Mouse (Mus musculus) heart, adult 9 months (tissue): ENCODE results near the gene Spns3.
A peak's percentile ranks its signal among the peaks of the same experiment; 100 is the strongest.
"Not testable (repeated sequence)": the region's sequence is repeated elsewhere in the genome, so short reads cannot be mapped to it uniquely, and the experiment has no call there.

ENCODE experiments used
- DNase-seq, 2 experiments: peaks; one replicate each; pipeline ENCODE4 v3.0.0; 2022; ENCODE audit warnings: low spot score in 2 of 2

Gene Spns3

DNA sequence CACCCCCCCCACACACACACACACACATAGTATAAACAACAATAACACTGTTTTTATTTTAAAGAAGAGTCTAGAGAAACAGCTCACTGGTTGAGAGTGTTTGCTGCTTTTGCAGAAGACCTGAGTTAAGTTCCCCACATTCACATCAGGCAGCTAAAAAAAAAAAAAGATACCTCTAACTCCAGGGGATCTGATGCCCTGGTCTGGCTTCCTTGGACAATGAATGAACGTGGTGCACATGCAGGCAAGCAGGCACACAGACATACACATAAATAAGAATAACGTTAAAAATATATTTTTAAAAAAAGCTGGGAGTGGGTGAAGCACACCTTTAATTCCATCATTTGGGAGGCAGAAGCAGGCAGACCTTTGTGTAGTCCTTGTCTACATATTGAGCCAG is 6.6 kb upstream of the Spns3 start:
- no peak for DNase-seq

DNA sequence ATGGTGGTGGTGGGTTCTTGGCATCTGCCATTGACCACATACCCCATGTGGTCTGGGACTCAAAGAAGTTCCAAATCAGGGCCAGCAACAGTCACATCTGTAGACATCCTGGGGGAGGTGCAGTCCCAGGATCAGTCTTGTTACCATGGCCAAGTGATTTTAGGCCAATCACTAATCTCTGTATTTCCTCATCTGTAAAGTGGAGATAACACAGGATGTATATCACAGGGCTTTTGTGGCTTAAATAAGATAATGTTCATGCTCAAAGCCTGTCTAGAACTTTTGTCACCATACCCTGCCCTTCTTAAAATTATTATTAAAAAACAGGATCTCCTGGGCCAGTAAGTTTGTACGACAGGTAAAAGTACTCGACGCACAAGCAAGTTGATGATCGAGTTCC is 6.2 kb upstream of the Spns3 start:
- DNase-seq: no peak

DNA sequence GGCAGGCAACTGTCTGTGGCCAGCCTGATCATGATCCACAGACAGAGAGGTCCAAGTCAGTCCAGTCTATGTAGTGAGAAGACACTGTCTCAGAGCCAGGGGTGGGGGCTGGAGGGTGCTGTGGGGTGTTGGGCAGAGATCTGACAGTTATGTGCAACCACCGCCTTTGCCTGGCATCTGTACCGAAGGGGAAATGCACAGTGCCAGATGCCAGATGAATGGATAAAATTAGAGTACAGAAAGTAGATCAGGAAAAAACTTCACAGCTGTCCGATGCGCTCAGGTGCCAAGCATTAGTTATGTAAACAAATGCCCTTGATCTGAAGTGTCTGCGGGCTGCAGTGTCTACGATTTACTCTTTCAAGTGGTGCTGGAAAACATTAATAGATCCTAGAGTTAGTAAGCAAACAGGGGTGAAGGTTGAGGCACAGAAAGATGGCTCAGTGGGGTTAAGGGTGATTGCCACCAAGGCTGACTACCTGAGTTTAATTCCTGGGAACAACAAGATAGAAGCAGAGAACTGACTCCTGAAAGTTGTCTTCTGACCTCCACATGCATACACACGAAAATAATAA is 1.3 kb upstream of the Spns3 start:
- DNase-seq: no peak

DNA sequence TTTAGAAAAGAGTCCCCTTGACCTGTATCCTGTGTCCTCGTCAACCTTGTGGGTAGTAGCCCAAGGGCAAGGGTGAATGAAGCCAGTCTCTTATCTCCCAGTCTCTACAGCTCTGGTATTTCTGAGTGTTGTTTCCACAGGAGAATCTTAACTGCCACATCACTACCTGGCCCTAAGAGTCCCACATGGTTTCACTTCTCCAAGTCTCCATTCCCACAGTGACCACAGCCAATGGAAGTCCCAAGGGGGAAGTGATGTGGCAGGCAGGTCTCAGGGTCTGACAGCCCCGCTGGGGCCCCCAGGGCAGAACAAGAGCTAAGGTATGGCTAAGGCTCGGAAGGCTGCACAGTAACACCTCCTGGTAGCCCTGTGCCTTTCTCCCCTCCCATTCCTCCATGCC is 3.1 kb downstream of the Spns3 start:
- no peak for DNase-seq

DNA sequence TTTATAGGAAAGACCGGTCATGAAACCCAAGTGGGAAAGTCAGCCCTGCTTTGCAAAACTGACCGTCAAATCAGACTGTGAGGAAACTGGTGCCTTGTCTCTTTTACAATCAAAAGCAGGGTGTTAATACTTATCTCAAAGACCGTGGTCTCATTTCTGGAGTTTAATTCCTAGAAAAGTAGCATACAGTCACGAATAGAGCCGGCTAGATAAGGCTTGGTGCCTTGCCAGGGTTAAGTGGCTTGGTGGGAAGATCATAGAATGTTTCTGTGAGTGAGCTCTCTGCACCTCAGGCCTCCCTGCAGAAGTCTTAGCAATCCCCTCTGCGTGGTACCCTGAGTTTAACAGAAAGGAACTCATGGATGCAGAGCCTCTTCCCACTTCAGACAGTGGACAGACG is 5.6 kb downstream of the Spns3 start:
- DNase-seq: no peak

DNA sequence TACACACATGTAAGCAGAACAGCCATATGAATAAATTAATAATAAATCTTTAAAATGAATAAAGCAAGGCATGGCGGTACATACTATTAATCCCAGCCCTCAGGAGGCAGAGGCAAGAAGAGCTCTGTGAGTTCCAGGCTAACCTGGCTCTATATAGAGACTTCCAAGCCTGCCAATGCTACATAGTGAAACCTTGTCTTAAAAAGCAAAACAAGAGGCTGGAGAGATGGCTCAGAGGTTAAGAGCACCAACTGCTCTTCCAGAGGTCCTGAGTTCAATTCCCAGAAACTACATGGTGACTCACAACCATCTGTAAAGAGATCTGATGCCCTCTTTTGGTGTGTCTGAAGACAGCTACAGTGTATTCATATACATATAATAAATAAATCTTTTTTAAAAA is 6.6 kb downstream of the Spns3 start:
- DNase-seq: not testable (repeated sequence)

DNA sequence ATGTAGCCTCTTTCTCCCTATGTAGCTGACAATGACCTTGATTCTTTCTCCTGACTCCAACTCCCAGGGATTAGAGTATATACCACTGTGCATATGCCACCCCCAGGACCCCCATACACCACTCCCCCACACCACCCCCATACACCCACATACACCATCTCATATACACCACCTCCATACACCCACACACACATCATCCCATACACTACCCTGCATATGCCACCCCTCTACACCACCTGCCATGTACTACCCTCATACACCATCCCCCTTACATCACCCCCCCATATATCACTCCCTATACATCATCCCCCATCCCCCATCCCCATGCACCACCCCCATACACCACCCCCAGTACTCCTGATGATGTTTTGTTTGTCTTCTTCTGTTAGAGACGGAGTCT is 7.7 kb downstream of the Spns3 start:
- DNase-seq: no peak

DNA sequence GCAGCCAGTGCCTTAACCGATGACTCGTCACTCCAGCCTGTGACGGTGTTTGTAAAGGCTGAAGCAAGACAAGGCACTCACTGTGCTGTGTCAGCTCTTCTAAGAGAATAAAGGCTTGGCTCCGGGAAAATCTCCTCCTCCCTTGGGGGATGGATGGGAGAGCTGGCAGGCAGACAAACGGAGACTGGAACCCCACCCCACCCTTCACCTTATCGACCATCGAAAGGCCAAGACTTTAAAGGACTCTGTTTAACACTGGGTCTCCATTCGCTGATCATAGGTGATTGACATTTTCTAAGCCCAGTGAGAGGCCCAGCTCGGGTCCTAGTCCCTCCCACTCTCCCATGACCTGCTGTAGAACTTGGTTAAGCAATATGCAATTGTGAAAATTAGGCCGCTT is 8.4 kb downstream of the Spns3 start:
- no peak for DNase-seq

DNA sequence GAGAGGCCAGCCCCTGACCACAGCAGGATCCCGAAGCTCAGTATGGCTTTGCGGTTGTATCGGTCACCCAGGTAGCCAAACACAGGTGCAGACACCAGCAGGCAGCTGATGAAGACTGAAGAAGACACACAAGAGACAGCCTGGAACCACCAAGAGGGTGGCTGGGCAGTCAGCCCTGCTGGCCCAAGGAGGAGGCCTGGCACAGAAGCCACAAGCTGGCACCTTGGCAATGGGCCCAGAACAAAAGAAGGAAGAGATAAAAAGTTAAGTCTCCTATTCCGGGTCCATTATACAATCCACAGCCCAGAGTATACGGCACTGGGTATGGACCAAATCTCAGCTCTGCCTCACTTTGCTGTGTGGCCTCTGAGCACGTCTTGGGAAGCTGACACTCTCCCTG is 9.9 kb downstream of the Spns3 start:
- peak; percentile 35 to 53 for DNase-seq

DNA sequence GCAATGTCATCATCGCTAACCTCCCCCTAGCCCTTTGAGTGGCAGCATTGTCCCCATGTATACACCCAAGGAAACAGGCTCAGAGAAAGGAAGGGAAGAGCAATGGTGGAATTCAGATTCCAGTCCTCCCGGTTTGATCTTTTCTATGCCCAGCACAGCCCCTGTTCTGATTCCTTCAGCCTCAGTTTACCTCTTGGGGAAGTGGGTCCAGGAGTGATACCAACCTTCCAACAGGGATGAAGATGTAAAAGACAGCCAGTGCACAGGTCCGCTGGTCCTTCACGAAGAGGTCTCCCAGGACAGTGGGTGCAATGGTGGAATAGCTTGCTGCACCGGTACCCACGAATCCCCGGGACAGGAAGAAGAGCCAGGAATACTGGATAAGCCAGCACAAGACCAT is 11.5 kb downstream of the Spns3 start:
- DNase-seq: no peak

DNA sequence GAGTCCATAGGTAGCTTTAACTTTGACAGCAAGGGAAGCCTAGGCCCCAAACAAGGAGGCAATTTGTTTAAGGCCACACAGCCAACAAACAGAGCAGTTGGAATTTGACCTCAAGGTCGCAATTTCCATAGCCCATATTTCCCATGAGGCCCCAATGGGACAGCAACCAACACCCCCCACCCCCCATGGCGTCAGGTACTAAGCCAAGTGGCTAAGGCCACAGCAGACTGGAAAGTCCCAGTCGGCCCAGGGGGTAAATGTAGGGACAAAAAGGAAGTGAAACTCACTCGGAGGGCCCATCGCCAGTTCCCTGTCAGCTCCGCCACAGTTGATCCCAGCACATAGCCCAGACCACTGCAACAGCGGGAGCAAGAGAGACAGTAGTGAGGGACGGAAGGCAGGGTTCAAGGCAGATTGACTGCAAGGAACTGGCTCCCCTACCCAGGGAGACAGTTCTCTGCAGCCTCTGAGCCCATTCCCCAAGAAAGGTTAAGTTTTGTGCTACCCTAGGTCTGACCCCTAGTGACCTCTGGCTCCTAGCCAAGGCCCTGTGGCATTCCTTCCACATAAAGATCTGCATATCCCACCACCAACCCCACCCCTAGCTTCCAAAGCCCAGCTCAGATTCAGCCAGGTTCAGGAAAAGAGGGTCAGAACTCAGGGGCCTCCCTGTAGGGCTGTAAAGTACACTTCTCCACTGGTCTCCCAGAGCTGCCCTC is 12.1 kb downstream of the Spns3 start:
- peak; percentile 69 to 78 for DNase-seq

DNA sequence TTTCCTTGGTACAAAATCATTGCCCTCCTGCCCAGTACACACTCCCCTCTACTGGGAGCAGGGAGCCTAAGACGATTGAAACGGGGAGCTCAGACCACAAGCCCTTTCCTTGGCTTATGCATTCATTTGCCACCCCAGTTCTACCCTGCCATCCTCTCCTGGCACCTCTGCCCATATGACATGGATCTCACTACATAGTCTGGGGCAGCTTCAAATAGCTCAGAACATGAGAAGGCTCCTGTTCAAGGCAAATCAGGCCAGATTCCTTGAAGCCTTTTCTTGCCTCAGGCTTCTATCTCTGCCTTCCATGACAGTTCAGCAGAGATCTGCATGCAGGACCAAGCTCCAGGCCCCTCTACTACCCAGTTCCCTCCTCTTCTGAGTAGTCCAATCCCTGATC is 12.8 kb downstream of the Spns3 start:
- DNase-seq: no peak

DNA sequence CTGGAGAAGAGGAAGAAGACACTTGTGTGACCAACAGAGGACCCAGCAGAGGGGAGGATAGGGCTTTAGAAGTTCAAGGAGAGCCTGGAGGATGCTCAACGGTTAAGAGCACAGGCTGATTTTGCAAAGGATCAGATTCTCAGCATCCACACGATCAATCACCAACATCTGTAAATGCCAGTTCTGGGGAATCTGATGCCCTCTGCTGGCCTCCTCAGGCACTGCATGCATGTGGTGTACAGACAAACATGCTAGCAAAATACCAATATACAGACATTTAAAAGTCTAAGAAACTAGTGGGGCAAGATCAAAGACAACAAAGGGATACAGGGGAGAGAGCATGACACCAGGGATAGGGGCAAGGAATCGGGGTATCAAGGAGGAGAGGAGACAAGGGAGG is 14.8 kb downstream of the Spns3 start:
- DNase-seq: no peak

DNA sequence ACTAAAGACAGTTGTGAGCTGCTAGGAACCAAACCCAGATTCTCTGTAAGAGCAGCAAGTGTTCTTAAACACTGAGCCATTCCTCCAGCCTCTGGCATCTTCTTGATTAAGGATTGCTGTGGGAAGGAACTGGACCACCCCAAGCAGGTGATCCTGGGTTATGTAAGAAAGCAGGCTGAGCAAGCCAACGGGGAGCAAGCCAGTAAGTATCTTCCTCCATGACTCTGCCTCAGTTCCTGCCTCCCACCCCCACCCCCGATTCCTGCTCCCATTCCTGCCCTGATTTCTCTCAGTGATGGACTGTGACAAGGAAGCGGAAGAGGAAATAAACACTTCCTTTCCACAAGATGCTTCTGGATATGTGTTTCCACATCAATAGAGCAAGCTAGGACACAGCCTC is 17.4 kb downstream of the Spns3 start:
- no peak for DNase-seq

DNA sequence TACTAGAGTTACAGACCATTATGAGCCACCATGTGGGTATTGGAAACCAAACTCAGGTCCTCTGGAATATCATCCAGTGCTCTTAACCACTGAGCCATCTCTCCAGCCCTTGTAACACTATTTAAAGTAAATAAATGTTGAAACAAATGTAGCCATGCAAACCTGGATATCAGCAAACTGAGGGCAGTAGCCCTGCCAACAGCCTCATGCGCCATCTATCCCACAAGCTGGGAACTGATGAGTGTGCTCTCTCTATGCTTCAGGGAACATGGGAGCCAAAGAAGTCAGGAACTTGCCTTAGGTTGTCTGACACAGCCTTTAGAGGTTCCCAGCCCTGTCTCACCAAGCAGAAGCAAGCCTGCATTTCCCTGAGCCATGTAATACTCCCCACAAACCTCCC is 18.7 kb downstream of the Spns3 start:
- no peak for DNase-seq

DNA sequence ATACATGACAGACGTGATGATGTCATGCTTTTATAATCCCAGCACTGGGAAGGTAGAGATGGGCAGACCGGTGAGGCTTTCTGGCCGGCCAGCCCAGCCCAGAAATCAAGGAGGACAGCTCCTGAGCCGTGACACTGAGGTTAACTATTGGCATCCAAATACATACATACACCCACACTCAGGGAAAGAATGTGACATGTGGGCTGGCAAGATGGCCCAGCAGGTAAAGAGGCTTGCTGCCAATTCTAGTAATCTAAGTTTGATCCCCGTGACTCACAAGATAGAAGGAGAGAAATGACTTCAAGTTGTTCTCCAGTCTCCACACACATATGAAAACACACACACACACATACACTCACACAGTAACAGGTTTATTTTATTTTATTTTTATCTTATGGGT is 19.2 kb downstream of the Spns3 start:
- DNase-seq: no peak

DNA sequence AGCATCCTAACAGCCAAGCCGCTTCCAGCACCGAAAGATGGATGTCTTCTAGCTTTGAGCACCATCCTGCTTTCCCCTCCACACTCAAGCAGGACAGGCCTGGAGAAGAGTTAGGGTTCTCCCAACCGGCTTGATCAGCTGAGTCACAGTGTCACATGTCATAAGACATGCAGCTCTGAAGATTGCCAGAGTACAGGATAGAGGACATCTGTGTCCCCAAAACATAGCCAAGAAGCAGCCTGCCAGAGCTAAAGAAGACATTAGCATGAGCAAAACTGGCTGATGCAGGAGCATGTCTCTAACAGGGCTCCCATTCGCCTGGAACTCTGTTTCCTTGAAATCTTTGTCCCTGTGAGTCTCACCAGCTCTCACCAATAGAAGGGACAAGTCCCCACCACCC is 24.1 kb downstream of the Spns3 start:
- peak; percentile 60 to 71 for DNase-seq

DNA sequence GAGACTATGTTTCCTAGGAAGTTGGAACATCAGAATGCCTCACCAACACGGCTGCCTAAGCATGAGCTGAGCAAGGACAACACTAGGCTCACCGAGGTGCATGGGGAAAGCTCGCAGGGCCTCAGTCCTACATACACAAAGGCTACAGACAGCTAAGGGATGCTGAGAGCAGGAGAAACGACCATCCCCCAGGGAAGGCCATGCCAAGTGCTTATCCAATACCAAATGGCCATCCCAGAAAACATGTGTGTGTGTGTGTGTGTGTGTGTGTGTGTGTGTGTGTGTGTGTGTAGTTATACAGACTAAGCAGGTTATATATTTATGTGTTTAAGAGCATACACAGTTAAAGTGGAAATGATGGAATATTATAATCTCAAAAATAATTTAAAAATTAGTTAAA is 26.6 kb downstream of the Spns3 start:
- DNase-seq: no peak

DNA sequence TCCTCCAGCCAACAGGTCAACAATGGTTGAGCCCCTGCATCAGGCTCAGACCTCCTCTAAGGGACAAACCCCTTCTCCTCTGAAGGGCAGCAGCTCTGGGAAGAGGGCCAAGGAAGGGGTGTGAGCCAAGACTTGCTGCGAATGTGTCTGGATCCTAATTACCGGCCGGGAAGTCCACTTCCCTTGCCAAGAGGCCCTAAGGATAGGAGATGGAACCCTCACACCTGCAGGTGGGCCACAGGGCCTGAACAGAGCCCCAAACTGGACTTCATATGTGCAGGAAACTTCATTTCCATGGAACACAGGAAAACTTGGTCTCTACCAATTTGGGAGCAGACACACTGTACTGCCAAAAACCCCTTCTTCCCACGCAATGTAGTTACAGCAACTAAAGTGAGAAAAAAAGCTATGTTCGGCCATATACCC is 27.7 kb downstream of the Spns3 start:
- peak; percentile 70 to 74 for DNase-seq

DNA sequence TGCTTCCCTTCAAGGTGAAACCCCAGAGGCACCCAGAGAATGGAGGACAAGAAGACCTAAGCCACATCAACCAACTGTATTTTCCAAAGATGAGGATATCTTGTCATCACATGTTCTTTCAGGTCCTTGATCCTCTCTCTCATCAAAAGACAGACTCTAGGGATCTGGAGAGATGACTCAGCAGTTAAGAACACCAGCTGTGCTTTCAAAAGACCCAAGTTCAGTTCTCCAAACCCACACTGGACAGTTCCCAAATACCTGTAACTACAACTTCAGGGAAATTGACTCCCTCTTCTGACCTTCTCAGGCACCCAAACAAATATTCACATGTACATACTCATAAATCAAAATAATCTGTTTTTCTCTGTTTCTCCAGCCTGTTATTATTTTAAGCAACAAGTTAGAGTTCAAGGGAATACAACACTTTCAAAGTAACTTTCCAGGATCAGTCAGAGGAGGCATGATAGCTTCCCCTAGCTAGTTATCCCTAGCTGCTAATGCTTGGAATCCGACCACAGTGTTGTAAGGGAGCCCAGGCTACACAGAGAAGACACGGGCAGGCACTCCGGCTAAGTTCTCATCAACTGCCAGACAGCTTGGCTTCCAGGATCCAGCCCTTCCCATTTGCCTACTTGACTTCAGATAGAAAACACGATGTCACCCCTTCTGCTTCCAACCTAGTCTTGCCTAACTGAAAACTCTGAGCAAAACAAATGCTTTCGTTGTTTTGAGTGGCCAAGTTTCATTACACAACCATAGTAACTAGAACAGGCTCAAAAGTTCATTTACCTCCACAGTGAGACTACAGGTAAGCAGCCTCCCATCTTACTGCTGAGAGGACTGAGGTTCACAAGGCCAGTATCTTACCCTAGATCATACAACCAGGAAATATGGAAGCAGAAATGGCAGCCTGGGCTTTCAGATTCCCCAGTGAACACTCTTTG is 28.4 kb downstream of the Spns3 start:
- DNase-seq: peak; percentile 65 to 69

DNA sequence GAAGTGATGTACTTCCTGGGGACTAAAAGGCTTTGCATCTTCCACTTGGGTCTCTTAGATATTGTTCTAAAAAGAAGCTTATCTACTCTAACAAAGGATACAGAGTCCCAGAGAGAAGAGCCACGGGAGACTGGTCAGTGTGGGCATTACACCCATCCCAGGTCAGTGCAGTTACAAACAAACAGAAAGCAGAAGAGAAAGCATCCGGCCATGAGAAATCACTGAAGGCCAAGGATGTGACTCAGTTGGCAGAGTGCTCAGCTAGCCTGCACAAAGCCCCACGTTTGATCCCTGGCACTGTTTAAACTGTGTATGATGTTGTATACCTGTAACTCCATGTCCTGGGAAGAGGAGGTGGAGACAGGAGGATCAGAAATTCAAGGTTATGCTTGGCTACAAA is 30.4 kb downstream of the Spns3 start:
- no peak for DNase-seq

DNA sequence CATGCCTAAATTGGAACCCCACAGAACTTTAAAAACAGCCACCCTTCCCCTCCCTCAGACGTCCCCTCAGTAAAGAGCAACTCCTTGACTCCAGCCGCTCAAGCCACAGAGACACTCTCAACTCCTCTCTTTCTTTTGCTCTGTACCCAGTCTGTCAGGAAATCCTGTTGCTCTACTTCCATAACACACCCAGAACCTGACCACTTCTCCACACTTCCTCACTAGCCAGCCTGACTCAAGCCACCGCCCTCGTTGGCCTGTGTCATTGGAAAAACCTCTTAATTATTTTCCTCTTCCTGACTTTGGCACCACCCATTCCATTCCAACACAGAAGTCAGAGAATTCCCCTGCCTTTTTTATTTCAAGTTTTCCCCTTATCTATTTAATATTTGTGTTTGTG is 31.1 kb downstream of the Spns3 start:
- peak; percentile 47 to 53 for DNase-seq

DNA sequence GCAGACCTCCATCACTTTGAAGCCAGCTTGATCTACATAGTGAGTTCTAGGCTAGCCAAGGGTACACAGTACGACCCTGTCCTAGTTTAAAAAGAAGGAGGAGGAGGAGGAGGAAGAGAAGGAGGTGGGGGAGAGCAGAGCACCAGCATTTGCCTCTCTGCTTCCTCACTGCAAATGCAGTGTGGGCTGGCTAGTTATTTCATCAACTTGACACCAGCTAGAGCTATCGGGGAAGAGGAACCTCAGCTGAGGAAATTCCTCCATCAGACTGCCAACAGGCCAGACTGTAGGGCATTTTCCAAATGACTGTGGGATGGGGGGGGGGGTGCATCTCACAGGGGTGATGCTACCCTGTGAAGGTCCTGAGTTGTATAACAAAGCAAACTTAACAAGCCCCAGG is 31.9 kb downstream of the Spns3 start:
- DNase-seq: no peak
